Mouse (Mus musculus): ENCODE data around the gene Acot8. TPM values are rescaled to one million over a fixed set of nuclear protein-coding genes. Genes with fewer than 3 reads are reported as not detected.

The Acot8 gene
- polyA plus RNA-seq (2012; ENCODE audit: insufficient read depth, insufficient read length, low replicate concordance, missing spikeins): not detected in 2 replicates

- peaks cover 16% of the 10 kb centered on the region for H3K4me1 ChIP-seq (ENCODE audit: control insufficient read depth, insufficient read depth, low read length)
- H3K27ac ChIP-seq (ENCODE audit: insufficient read depth, low read depth, low read length): peak within 1 kb of the TSS; percentile 60
- WGBS: under 1% methylated on average over 47 of the region's 47 CpGs
- TF ChIP-seq POLR2A (IDR thresholded peaks at IDR 0.05; ENCODE audit: insufficient read depth, low read depth, low read length) (peak; percentile 86), CTCF (IDR thresholded peaks at IDR 0.05; ENCODE audit: insufficient read depth, low read depth, low read length) (no peak)
- peak within 1 kb of the TSS; percentile 82 for H3K4me3 ChIP-seq (ENCODE audit: insufficient read depth, low read depth, low read length)
These were observed at the start of gene Acot8, which contains the start of gene Zswim3 for GRCm38 (mm10) chr2:164804533-164805331. Gene Acot8, minus strand, starts transcription at chr2:164804882. Gene Zswim3, plus strand, starts transcription at chr2:164805098.

- no peak for TF ChIP-seq POLR2A (IDR thresholded peaks at IDR 0.05; ENCODE audit: insufficient read depth, low read depth, low read length)
- TF ChIP-seq CTCF (IDR thresholded peaks at IDR 0.05; ENCODE audit: insufficient read depth, low read depth, low read length): no peak
- no peaks in the 10 kb centered on the region for H3K4me1 ChIP-seq (ENCODE audit: control insufficient read depth, insufficient read depth, low read length)
- H3K4me3 ChIP-seq (ENCODE audit: insufficient read depth, low read depth, low read length): no peak overlapping the region
- no peak overlapping the region for H3K27ac ChIP-seq (ENCODE audit: insufficient read depth, low read depth, low read length)
- 78% methylated on average over 8 of the region's 8 CpGs for WGBS
These were observed 45.4 kb upstream of the Acot8 start for GRCm38 (mm10) chr2:164850061-164850460.

GRCm38 (mm10) chr2:164845782-164846181 is 41.1 kb upstream of the Acot8 start:
- Histone ChIP-seq H3K4me3 (ENCODE audit: insufficient read depth, low read depth, low read length) (no peak overlapping the region), H3K27ac (ENCODE audit: insufficient read depth, low read depth, low read length) (no peak overlapping the region), H3K4me1 (ENCODE audit: control insufficient read depth, insufficient read depth, low read length) (no peaks in the 10 kb centered on the region)
- TF ChIP-seq POLR2A (IDR thresholded peaks at IDR 0.05; ENCODE audit: insufficient read depth, low read depth, low read length) (no peak), CTCF (IDR thresholded peaks at IDR 0.05; ENCODE audit: insufficient read depth, low read depth, low read length) (no peak)
- WGBS: 49% methylated on average over 3 of the region's 3 CpGs

GRCm38 (mm10) chr2:164835164-164835563 is 30.5 kb upstream of the Acot8 start:
- H3K27ac ChIP-seq (ENCODE audit: insufficient read depth, low read depth, low read length): no peak overlapping the region
- TF ChIP-seq POLR2A (IDR thresholded peaks at IDR 0.05; ENCODE audit: insufficient read depth, low read depth, low read length) (no peak), CTCF (IDR thresholded peaks at IDR 0.05; ENCODE audit: insufficient read depth, low read depth, low read length) (no peak)
- H3K4me1 ChIP-seq (ENCODE audit: control insufficient read depth, insufficient read depth, low read length): peaks cover 22% of the 10 kb centered on the region
- 89% methylated on average over 4 of the region's 4 CpGs for WGBS
- H3K4me3 ChIP-seq (ENCODE audit: insufficient read depth, low read depth, low read length): no peak overlapping the region

GRCm38 (mm10) chr2:164834531-164834930 is 29.8 kb upstream of the Acot8 start:
- TF ChIP-seq CTCF (IDR thresholded peaks at IDR 0.05; ENCODE audit: insufficient read depth, low read depth, low read length): no peak
- TF ChIP-seq POLR2A (IDR thresholded peaks at IDR 0.05; ENCODE audit: insufficient read depth, low read depth, low read length): no peak
- 32% methylated on average over 8 of the region's 8 CpGs for WGBS
- peaks cover 22% of the 10 kb centered on the region for H3K4me1 ChIP-seq (ENCODE audit: control insufficient read depth, insufficient read depth, low read length)
- H3K27ac ChIP-seq (ENCODE audit: insufficient read depth, low read depth, low read length): no peak overlapping the region
- peak overlapping the region; percentile 74 for H3K4me3 ChIP-seq (ENCODE audit: insufficient read depth, low read depth, low read length)

- WGBS: 0% methylated on average over 31 of the region's 31 CpGs
- Histone ChIP-seq H3K4me3 (ENCODE audit: insufficient read depth, low read depth, low read length) (peak within 1 kb of the TSS; percentile 74), H3K4me1 (ENCODE audit: control insufficient read depth, insufficient read depth, low read length) (peaks cover 22% of the 10 kb centered on the region), H3K27ac (ENCODE audit: insufficient read depth, low read depth, low read length) (peak within 1 kb of the TSS; percentile 83)
- TF ChIP-seq POLR2A (IDR thresholded peaks at IDR 0.05; ENCODE audit: insufficient read depth, low read depth, low read length) (peak; percentile 52; the same call in 1 of the 2 replicates), CTCF (IDR thresholded peaks at IDR 0.05; ENCODE audit: insufficient read depth, low read depth, low read length) (no peak)
These were observed 28.8 kb upstream of the Acot8 start, which contains the start of gene Neurl2 for GRCm38 (mm10) chr2:164833314-164833959. Gene Neurl2, minus strand, starts transcription at chr2:164833456.

GRCm38 (mm10) chr2:164832748-164833301 is 28.1 kb upstream of the Acot8 start, which contains the start of gene Ctsa:
Gene Ctsa, plus strand, starts transcription at chr2:164832873.
- H3K27ac ChIP-seq (ENCODE audit: insufficient read depth, low read depth, low read length): peak within 1 kb of the TSS; percentile 83
- H3K4me3 ChIP-seq (ENCODE audit: insufficient read depth, low read depth, low read length): peak within 1 kb of the TSS; percentile 74
- TF ChIP-seq POLR2A (IDR thresholded peaks at IDR 0.05; ENCODE audit: insufficient read depth, low read depth, low read length) (no peak), CTCF (IDR thresholded peaks at IDR 0.05; ENCODE audit: insufficient read depth, low read depth, low read length) (no peak; the same call in 1 of the 2 replicates)
- under 1% methylated on average over 35 of the region's 35 CpGs for WGBS
- H3K4me1 ChIP-seq (ENCODE audit: control insufficient read depth, insufficient read depth, low read length): peaks cover 24% of the 10 kb centered on the region

- Histone ChIP-seq H3K4me3 (ENCODE audit: insufficient read depth, low read depth, low read length) (peak overlapping the region; percentile 74), H3K4me1 (ENCODE audit: control insufficient read depth, insufficient read depth, low read length) (peaks cover 30% of the 10 kb centered on the region), H3K27ac (ENCODE audit: insufficient read depth, low read depth, low read length) (no peak overlapping the region)
- no peak for TF ChIP-seq CTCF (IDR thresholded peaks at IDR 0.05; ENCODE audit: insufficient read depth, low read depth, low read length)
- TF ChIP-seq POLR2A (IDR thresholded peaks at IDR 0.05; ENCODE audit: insufficient read depth, low read depth, low read length): no peak
- WGBS: 53% methylated on average over 16 of the region's 16 CpGs
These were observed 27.5 kb upstream of the Acot8 start for GRCm38 (mm10) chr2:164832032-164832747.

Data from olfactory bulb, adult 2 months (tissue).